Mouse (Mus musculus) ES-E14 (cell line): ENCODE measurements at regions not wholly inside any gene's neighbourhood (a gene's known extent, or its start where the extent isn't known, plus 50 kb on each side); places are given as distances from the start of the nearest gene placed in this dataset.

ENCODE experiments used
- MAFK ChIP-seq: IDR thresholded peaks from 2 replicates; pipeline ENCODE4 v1.6.1; 2014; ENCODE audit warnings: mild to moderate bottlenecking, low read depth, low read length, inconsistent platforms; ENCODE audit not compliant: insufficient read depth
- ZC3H11A ChIP-seq: IDR thresholded peaks from 2 replicates; pipeline ENCODE4 v1.6.1; 2012; ENCODE audit warnings: low read depth, mild to moderate bottlenecking, inconsistent platforms, low read length, borderline replicate concordance
- ZNF384 ChIP-seq: IDR thresholded peaks from 2 replicates; pipeline ENCODE4 v1.6.1; 2012; ENCODE audit warnings: low read depth, low read length, inconsistent platforms

DNA sequence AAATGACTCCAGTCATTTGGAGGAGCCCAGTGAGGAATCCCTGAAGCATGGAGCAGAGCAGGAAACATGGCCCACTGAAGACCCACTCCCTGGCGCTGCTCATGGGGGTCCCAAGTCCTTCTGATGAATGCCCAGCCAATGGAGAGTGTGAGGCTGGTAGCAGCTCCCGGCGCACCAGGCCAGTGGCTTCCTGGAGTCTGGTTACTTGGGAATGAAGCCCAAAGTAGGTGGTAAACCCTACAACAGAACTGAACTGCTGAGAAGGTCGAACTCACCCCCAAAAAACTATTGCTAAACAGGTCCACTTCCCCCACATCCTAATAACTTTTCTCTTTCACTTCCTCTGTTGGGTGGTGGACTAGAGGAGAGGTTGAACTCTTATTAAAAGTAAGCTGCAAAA, 183.3 kb upstream of the Pde3a start:
- TF ChIP-seq ZNF384 (no peak), MAFK (no peak), ZC3H11A (no peak)
